Mouse (Mus musculus): ENCODE measurements around the gene Dscam.

GRCm38 (mm10) chr16:96910405-96911164 is 260.0 kb downstream of the Dscam start:
- no peak for TF ChIP-seq CTCF (IDR thresholded peaks at IDR 0.05; ENCODE audit: extremely low read depth, insufficient read depth, insufficient read length, insufficient replicate concordance)
- no peak for TF ChIP-seq POLR2A (IDR thresholded peaks at IDR 0.05; ENCODE audit: low read depth, low read length)
